Mouse (Mus musculus) ES-Bruce4 (cell line): Measurements from ENCODE around the gene Sik1. TPM values are rescaled to one million over a fixed set of nuclear protein-coding genes. Genes with fewer than 3 reads are reported as not detected.

Experiments
- H3K27ac ChIP-seq: 2 replicates; pipeline ENCODE4 v1.5.1; 2012; ENCODE audit warnings: low read length, inconsistent platforms; ENCODE audit not compliant: insufficient read depth
- H3K27me3 ChIP-seq: 2 replicates; pipeline ENCODE4 v1.6.1; 2012; ENCODE audit warnings: mild to moderate bottlenecking, low read length, inconsistent platforms; ENCODE audit not compliant: control insufficient read depth, poor library complexity, insufficient read depth, severe bottlenecking
- H3K36me3 ChIP-seq: 2 replicates; pipeline ENCODE4 v1.6.1; 2012; ENCODE audit warnings: inconsistent platforms, mild to moderate bottlenecking, low read length, moderate library complexity; ENCODE audit not compliant: control insufficient read depth, poor library complexity, insufficient read depth, severe bottlenecking
- H3K4me1 ChIP-seq: one replicate; pipeline ENCODE4 v1.8.1; 2011; ENCODE audit warnings: low read length; ENCODE audit not compliant: control insufficient read depth, insufficient read depth
- H3K4me3 ChIP-seq: 2 replicates; pipeline ENCODE4 v1.5.1; 2011; ENCODE audit warnings: low read depth, mild to moderate bottlenecking, low read length
- H3K9ac ChIP-seq: 2 replicates; pipeline ENCODE4 v1.6.1; 2012; ENCODE audit warnings: low read depth, mild to moderate bottlenecking, inconsistent platforms; ENCODE audit not compliant: poor library complexity, severe bottlenecking
- H3K9me3 ChIP-seq: replicated peaks from 2 replicates; pipeline ENCODE4 v1.6.1; 2012; ENCODE audit warnings: mild to moderate bottlenecking, low read length, inconsistent platforms; ENCODE audit not compliant: control insufficient read depth, poor library complexity, insufficient read depth, severe bottlenecking
- CTCF ChIP-seq: IDR thresholded peaks from one replicate; pipeline ENCODE4 v1.8.1; 2011; ENCODE audit warnings: low read depth, low read length
- EP300 ChIP-seq: IDR thresholded peaks from 2 replicates; pipeline ENCODE4 v1.6.1; 2011; ENCODE audit warnings: low read depth, low read length; ENCODE audit not compliant: insufficient read depth
- POLR2A ChIP-seq: IDR thresholded peaks from one replicate; pipeline ENCODE4 v1.8.1; 2011; ENCODE audit warnings: low read length; ENCODE audit not compliant: insufficient read depth
- polyA plus RNA-seq: library from polyadenylated mRNA; stranded (reverse); fragments of >200 nt; gene quantifications from 2 replicates; pipeline ENCODE4 v1.2.4, GENCODE M21; 2011; ENCODE audit warnings: low read depth; ENCODE audit not compliant: missing spikeins, insufficient read depth, insufficient read length

Sik1 gene
- polyA plus RNA-seq, 1 experiment, result 45.1 TPM

GRCm38 (mm10) chr17:31854770-31855596, 621 bp downstream of the Sik1 start:
- Histone ChIP-seq H3K9me3 (no peaks in the 10 kb centered on the region), H3K27ac (no peak overlapping the region), H3K27me3 (no peaks in the 10 kb centered on the region), H3K4me3 (peak overlapping the region; percentile 99), H3K4me1 (peaks cover 5% of the 10 kb centered on the region), H3K36me3 (peaks cover 20% of the 10 kb centered on the region; the same call in 1 of the 2 replicates), H3K9ac (peak overlapping the region; percentile 84)
- no peak for TF ChIP-seq POLR2A
- no peak for TF ChIP-seq CTCF
- no peak for TF ChIP-seq EP300

GRCm38 (mm10) chr17:31853448-31854188, 2.0 kb downstream of the Sik1 start:
- TF ChIP-seq POLR2A (no peak), CTCF (no peak), EP300 (no peak)
- H3K4me1 ChIP-seq, result peaks cover 10% of the 10 kb centered on the region
- H3K36me3 ChIP-seq, result peaks cover 33% of the 10 kb centered on the region
- H3K27me3 ChIP-seq, result no peaks in the 10 kb centered on the region
- H3K9me3 ChIP-seq, result no peaks in the 10 kb centered on the region
- peak overlapping the region; percentile 28 for H3K4me3 ChIP-seq
- H3K9ac ChIP-seq, result no peak overlapping the region
- no peak overlapping the region for H3K27ac ChIP-seq

GRCm38 (mm10) chr17:31852782-31853447, 2.7 kb downstream of the Sik1 start:
- Histone ChIP-seq H3K36me3 (peaks cover 40% of the 10 kb centered on the region), H3K27ac (no peak overlapping the region), H3K9me3 (no peaks in the 10 kb centered on the region), H3K27me3 (no peaks in the 10 kb centered on the region), H3K4me1 (peaks cover 10% of the 10 kb centered on the region), H3K9ac (no peak overlapping the region), H3K4me3 (peak overlapping the region; percentile 28)
- no peak for TF ChIP-seq POLR2A
- TF ChIP-seq EP300, result no peak
- no peak for TF ChIP-seq CTCF

- H3K27me3 ChIP-seq, result no peaks in the 10 kb centered on the region
- no peak for TF ChIP-seq EP300
- no peak for TF ChIP-seq CTCF
- TF ChIP-seq POLR2A, result no peak
- no peak overlapping the region for H3K9ac ChIP-seq
- H3K36me3 ChIP-seq, result peaks cover 49% of the 10 kb centered on the region
- H3K4me3 ChIP-seq, result no peak overlapping the region
- peaks cover 10% of the 10 kb centered on the region for H3K4me1 ChIP-seq
- H3K9me3 ChIP-seq, result no peaks in the 10 kb centered on the region
- no peak overlapping the region for H3K27ac ChIP-seq
Measured at GRCm38 (mm10) chr17:31851816-31852476, 3.7 kb downstream of the Sik1 start.

GRCm38 (mm10) chr17:31850457-31850980, 5.1 kb downstream of the Sik1 start:
- H3K9me3 ChIP-seq, result no peaks in the 10 kb centered on the region
- TF ChIP-seq CTCF, result no peak
- TF ChIP-seq POLR2A, result no peak
- no peak for TF ChIP-seq EP300
- no peak overlapping the region for H3K27ac ChIP-seq
- H3K4me3 ChIP-seq, result no peak overlapping the region
- H3K4me1 ChIP-seq, result peaks cover 10% of the 10 kb centered on the region
- peaks cover 63% of the 10 kb centered on the region for H3K36me3 ChIP-seq
- H3K9ac ChIP-seq, result no peak overlapping the region
- H3K27me3 ChIP-seq, result no peaks in the 10 kb centered on the region
